Mouse (Mus musculus): ENCODE results near the gene Rmnd5b.

- no peak for TF ChIP-seq CTCF (IDR thresholded peaks at IDR 0.05; ENCODE audit: low read depth, low read length)
- TF ChIP-seq TAL1 (conservative IDR thresholded peaks at IDR 0.05; ENCODE audit: low read depth, low read length) = no peak
- no peak for TF ChIP-seq GATA2 (IDR thresholded peaks at IDR 0.05; ENCODE audit: borderline replicate concordance, low read depth, low read length)
- no peak for TF ChIP-seq GATA1 (IDR thresholded peaks at IDR 0.05; ENCODE audit: borderline replicate concordance, low read length)
Observed at GRCm38 (mm10) chr11:51673291-51673690, 37.6 kb upstream of the Rmnd5b start.

Data from G1E (cell line).